Mouse (Mus musculus) testis, postnatal 10 days (tissue): ENCODE results near the gene Rdh5.

Experiments used
- DNase-seq: peaks from one replicate; pipeline ENCODE4 v3.0.0; 2021; ENCODE audit warnings: low spot score

Rdh5 gene

DNA sequence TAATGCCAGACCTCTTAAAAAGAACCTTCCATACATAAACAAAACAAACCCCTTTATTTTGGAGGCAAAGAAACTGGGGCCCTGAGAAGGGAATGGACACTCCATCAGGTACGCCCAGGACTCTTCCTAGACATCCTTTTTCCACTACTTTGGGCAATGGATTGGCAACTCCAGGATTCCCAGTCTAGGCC, at the start of gene Rdh5:
Gene Rdh5 (minus strand): TSS at position 67 of the 191 bp plus-strand sequence.
- no peak for DNase-seq

DNA sequence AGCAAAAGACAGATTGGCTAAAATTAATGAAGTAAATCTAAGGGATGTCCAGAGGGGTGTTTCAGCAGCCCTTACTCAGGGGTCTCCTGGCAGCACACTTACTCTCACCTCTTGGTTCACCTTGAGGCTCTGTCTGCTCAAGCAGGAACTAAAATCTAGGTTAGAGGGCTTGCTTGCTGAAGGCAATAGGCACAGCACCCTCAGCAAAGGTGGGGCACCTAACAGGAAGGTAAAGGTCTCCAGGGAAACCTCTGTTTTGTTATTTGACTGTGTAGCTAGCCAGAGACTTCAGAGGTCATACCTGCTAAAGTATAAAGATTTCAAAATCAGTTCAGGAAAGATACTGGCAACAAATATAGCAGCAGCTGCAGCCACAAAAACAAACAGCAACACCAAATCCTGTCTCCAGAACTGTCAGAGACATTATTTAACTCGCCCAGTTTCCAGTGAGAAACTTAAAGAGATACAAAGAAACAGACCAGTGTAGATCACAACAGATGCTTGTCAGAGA, 48.1 kb upstream of the Rdh5 start:
- DNase-seq = no peak

DNA sequence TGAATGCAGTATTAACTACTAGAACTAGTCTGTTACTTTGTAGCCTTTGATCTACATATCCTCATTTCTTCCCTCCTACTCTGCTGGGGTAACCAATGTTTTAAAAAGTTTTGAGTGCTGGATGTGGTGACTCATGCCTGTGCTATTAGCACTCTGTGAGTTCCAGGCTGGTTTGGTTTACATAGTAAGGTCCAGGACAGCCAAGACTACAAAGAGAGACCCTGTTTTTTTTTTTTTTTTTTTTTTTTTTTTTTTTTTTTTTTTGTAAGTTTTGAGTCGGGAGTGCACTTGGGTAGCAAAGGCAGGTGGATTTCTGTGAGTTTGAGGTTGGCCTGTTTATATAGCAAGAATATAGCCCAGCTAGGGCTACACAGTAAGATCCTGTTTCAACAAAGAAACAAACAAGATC, 45.7 kb upstream of the Rdh5 start:
- no peak for DNase-seq

DNA sequence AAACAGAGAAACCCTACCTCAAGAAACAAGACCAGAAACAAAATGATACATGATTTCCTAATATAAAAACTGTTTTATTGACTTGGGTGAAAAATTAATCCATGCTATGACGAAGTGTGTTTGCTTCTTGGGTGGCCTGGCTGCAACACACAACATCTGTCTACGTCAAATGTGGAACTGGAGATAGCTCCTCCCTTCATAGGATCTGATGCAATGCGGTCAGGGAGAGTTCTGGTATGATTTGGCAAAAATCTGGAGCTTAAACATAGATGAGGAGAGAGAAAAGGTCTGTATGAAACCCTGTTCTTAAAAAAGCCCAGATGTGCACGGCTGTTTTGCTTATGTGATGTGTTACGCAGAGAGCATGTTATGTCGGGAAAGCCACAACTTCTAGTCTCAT, 43.2 kb upstream of the Rdh5 start:
- DNase-seq = no peak

DNA sequence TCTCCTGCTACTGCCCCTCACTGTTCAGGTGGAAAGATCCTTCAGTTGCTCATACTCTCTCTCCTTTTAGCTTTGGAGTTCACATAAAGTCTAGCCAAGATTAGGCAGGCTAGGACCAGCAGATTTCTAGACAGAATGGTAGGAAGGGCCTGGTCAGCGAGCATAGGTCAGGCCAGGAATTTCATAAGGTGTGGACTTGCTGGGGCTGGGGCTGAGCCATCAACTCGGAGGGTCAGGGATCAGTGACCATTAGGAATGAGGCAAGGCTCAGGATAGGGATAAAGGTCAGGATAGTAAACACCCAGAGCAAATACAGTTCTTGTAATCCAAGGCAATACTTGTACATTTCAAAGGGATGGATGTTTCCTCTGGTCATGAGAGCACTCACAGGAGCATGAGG, 42.3 kb upstream of the Rdh5 start:
- no peak for DNase-seq

DNA sequence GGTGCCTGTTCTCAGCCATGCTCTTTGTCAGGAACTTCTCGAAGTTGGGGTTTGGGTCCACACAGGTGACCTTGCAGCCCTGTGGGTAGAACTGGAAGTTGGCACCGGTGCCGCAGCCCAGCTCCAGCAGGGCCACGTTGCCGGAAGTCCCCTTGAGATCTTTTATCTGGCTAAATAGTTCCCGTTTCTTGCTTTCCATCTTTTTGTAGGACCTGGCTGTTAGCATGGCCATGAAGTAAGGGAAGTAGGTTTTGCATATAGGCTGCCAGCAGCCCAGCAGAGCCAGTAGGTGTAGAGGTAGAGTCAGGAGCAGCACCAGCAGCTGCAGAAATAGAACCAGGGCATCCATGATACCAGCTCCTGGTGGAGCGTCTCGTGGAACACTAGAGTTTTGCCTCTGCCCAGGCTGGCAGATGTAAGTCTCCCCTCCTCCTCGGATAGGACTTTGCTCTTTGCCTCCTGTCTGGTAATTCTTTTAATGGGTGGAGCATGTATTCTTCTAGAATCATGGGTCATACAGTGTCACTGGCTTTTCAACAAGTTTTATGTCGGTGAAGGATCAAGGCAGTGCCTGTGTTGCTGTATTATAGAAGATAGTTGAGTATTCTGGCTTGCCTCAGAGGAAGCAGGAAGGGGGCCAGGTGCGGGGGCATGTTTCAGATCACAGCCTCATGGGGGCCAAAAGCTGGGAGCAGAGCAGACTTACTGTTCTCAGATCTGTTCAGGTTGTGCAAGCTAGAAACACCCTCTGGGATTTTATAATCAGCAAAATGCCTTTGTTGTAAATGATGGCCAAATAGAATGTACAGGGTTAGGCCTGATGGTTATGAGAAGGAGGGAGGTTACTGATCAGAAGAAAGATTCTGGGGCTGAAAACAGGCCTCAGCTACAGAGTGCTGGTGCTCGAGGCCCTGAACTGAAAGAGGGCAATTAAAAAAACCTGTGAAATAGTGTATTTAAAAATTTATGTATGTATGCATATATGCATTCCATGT, 38.2 kb upstream of the Rdh5 start, which contains the start of gene Mettl7b:
Gene Mettl7b (minus strand): TSS at position 399 of the 995 bp plus-strand sequence.
- DNase-seq = no peak

DNA sequence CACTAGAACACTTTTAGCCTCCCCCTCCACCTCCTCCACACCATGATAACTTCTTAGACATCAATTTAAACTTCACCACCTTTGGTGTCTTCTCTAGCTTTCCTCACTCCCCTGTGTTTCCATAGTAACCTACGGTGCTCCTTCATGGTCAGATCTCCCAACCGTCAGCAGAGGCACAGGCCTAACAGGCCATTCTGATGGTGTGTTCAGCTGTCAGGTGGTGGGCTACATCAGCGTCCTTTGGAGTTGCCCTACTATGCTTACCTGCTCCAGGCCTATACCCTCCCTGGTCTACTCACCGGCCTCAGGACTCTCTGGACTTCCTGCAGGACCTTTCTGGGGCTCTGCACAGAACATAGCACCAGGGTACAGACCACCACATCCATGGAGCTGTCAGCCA, 37.5 kb upstream of the Rdh5 start:
- DNase-seq = no peak

DNA sequence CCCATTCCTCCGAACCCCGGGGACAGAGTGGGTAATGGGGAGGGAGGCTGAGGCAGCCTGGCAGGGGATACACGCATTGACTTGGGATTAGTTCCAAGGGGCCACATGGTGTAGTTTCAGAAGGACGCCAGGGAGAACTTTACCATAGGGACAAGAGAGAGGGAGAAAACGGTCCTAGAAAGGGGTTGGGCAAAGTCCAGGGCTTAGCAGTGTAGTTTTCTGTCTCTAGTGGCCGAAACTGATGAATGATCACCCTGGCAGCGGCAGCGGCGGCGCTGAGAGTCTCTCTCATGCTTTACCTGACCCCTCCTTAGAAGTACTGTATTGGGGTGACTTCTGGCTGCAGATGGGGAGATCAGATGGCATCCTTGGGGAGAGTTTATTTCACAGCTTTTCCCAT, 35.7 kb upstream of the Rdh5 start:
- no peak for DNase-seq

DNA sequence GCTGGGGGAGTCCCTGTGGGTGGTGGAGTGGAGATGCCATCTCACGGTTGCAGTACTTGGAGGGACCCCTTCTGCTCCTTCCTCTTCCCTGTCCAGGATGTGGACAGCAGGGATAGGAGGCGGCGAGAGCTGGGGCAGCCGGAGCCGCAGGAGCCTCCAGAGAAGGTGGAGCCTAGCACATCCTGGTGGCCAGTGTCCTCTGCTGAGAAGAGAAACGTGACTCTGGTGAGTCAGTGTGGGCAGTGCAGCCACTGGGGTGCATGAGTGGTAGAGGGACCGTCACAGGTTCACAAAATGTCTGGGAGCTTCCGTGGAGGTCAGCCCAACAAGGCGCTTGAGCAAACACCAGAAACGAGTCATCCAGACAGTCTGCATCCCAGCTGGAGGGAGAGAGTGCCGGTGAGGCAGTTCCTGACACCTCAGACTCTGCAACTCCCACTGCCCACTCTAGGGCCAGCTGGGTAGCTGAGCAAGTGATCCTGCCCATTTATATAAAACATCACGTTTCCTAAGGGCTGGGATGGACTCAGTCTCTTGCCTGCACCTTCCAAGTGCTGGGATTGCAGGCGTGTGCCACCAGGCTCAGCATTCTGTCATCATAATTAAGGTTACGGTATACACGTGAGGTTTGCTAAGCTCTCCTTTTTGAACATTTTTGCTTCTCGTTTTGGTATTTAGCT, 27.7 kb upstream of the Rdh5 start:
- no peak for DNase-seq

DNA sequence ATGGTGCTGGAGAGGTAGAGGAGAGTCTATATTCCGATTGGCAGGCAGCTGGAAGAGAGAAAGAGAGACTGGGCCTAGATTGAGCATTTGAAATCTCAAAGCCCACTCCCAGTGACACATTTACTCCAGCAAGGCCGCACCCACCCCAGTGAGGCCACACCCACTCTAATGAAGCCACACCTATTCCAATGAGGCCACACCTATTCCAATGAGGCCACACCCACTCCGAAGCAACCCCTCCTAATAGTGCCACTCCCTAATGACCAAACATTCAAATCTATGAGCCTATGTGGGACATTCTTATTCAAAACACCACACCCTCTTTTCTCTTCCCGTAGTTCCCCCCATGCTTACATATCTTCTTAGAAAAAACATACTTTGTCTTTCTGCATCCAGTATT, 24.8 kb upstream of the Rdh5 start:
- no peak for DNase-seq

DNA sequence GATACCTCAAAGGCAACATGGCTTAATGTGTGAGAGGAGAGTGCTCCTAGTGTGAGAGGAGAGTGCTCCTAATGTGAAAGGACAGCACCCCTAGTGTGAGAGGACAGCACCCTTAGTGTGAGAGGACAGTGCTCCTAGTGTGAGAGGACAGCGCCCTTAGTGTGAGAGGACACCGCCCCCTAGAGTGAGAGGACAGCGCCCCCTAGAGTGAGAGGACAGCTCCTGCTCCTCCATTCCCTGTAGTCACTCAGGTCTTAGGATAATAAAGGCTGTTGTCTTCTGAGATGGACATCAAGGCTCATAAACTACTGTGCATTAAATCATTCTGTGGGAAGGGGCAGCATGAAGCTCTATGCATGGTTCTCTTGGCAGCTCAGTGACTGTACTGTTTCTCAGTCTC, 23.0 kb upstream of the Rdh5 start:
- DNase-seq = peak; percentile 63

DNA sequence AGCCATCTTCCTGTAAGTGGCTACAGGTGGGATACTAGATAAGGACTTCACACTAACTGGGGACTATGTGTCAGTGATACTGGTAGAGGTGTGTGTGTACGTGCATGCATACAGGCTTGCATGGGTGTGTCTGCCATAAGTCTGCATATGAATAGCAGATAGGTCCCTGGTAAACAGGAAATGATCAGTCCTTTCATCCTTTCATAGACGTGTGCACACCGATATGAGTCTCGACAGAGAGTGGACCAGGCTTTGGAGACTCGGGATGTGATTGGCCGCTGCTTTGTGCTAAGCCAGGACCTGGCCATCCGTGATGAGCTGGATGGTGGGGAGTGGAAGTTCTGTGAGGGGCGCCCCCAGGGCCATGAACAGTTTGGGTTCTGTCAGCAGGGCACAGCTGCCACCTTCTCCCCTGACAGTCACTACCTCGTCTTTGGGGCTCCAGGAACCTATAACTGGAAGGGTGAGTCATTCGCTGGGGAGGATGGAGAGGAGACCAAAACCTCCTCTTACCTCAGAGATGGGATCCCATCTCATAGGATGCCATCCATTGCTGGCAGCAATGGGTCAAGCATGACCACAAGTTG, 17.9 kb upstream of the Rdh5 start:
- no peak for DNase-seq

DNA sequence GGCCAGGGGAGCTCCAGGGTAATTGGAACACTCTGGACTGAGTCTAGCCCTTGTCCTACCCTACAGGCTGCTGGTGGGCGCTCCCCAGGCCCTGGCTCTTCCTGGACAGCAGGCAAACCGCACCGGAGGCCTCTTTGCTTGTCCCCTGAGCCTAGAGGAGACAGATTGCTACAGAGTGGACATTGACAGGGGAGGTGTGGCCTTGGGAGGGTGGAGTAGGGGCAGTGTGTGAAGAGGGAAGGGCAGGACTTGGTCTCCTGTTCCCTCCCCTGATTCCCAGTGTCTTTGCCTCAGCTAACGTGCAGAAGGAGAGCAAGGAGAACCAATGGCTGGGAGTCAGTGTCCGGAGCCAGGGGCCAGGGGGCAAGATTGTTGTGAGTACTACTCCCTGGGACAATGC, 16.3 kb upstream of the Rdh5 start:
- no peak for DNase-seq

DNA sequence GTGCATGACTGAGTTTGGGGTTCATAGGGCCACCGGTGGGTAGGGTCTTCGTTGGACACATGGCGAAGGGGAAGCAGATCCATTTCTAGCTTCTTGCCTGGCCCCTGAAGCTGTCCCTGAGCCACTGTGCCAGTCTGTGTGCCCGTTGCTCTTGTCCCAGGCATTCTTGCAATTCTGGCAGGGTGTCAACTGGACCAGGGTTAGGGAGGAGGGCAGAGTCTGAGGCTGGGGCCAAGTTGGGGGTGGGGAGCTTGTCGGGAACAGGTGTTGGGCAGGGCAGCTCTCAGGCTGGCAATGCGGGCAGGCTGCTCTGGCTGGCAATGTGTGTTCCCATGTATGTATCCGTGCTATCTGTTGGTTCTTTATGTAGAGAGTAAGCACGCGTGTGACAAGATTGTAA, 15.8 kb upstream of the Rdh5 start:
- DNase-seq = no peak

DNA sequence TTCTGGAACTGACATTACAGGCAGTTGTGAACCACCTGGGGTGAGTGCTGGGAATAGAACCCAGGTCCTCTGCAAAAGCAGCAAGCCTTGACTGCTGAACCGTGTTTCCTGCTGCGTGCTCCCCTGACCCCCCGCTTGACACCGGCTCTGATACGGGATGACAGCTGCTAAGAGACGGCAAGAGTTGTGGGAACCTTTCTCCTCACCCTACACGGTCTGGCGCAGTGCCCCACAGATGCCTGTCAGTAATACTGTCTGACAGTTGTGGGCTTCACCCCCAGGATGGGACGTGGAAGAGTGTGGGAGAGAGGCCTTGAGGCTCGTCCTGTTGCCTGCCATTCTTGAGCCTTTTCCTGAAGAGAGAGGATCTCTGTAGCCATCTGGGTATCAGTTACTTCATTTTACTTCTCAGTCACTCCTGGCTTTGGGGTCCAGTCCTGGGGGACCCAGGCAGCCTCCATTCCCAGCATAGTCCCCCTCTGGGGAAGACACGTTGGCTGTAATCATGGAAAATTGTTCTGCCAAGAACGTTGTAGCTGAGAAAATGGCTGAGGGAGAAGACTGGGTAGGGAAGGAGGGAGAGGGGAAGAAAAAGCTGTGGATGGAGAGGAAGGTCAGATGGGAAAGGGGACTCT, 15.2 kb upstream of the Rdh5 start:
- no peak for DNase-seq

DNA sequence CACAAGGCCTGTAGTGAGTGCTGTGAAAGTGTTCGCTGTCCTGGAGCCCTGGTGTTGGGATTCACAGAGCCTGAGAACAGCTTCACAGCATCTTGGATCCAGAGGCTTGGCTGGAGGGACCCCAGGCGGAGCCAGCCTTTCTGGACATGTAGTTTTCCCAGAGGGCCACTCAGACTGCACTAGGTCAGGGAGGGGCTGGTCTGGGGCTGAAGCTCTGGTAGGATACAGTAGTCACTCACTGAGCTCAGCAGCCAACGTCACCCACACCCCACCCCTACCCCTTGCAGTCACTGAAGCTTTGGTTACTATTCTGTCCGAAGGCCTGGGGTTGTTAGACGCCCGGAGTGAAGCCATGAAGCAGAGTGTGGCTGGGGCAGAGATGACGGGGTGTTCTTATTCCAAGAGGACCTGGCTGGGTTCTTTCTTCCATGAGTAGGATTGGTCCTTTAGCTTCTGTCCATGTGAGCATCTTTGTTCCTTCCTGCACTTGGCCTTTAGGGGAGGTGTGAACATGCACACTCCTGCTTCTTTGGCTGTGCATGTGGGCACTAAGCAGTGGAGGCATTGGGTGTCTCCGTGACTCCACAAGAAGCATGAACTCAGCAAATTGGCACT, 13.2 kb upstream of the Rdh5 start:
- DNase-seq = no peak

DNA sequence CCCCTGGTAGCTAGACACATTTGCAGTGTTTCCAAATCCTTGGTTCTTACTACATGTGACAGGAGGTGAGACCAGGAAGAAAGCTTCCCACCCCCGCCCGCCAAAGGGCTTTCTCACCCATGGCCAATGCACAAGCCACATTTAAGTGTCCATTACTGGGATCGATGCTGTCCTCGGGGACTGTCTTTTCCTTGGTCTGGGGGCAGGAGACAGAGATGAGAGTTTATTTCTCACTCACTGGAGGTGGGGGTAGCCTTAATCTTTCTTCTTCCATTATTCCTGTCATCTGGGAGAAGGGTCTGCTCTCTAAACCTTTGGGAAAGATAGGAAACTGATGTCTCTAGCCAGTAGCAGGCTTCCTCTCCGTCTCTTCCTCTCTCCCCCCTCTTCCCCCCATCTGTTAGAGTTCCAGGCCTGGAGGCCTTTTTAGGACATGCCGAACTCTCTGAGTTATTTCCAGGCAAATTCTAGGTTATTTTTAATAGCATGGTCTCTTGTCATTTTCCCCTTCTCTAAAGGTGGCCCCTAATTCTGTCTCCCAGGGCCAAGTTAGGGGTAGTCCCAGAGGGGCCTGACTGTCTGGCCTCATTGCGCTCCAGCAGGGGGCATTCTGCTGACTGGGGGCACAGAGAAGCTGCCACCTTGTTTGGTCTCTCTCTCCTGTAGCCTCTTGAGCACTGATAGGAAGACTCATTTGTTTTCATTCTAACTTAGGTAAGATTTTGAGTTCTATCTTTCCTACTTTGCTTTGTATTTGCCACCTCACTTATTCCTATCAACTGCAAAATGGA, 12.5 kb upstream of the Rdh5 start:
- DNase-seq = no peak

DNA sequence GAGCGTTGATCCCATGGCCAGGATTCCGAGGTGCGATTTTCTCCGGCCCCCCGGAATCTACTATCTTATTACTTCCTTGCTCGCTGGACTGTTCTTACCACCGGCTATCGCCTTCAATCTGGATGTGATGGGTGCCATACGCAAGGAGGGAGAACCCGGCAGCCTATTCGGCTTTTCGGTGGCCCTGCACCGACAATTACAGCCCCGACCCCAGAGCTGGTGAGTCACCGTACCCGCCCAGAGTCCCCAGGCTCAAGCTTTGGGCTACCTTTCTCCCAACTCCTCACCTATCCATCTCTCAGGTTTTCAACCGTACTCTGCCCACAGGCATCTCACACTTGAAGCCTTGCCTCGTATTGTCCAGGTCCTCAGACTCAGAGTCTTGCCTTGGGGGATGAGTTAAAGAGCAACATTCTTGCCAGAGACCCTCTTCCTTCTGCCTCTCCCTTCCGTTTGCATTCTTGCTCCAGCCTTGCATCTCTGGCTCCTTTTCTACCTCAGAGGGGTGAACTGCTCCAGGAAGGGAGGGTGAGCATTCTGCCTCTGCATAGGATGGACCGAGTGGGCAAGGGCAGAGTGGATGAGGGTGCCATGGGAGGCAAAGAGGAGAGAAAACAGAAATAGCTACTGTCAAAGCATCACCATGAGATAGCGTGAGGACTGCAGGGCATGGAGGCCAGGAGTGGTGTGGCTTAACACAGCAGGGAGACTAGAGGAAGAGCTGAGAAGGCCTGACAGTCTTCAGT, 11.5 kb upstream of the Rdh5 start:
- DNase-seq = no peak

DNA sequence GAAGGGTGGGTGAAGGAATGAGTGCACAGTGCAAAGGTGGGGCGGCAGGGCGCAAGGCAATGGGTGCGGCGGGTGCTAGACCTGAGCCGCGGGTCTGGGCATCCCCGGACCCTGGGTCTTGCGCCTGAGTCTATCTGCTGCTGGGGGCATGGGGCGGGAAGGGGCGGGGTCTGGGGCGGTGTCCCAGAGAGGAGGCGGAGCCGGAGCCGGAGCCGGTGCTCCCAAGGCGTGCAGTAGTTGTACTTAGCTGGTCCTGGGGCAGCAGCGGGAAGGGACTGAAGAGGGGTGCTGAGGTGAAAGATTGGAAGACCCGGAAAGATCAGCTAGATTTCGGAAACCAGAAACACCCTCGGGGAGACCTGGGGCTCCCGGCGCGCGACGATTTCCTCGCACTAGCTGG, 10.9 kb upstream of the Rdh5 start, which contains the start of gene Itga7:
Gene Itga7 (plus strand): TSS at position 245 of the 400 bp plus-strand sequence.
- DNase-seq = peak; percentile 66

DNA sequence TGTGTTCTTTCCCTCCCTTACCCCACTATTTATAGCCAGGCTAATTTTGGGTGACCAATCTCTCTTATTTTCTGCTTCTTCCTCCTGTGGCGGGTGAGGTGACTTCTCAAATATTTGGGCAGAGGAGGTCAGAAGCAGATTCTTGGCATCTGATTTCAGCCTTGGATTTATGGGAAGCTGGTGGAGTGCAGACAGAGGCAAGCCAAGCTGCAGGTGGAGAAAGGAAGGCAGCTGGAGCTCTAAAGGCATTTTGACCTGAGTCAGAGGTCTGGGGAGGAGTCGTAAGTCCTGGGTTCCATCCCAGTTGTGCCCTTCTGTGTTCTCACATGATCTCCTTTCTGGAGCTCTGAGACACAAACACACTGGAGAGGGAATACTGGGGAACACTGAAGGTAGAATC, 8.8 kb upstream of the Rdh5 start:
- DNase-seq = no peak
